Mouse (Mus musculus): ENCODE results near the gene Muc13. TPM values are rescaled to one million over a fixed set of nuclear protein-coding genes. Genes with fewer than 3 reads are reported as not detected.

Gene Muc13
- total RNA-seq, 2 experiments from 2014 or later, result 0.09 TPM; not detected in 1

Other genes starting within 250 kb of the Muc13 start
- 10 to 100 TPM; 54.7 to 72.6 TPM for gene Heg1, start 109.7 kb upstream of the Muc13 start, total RNA-seq (2021)
- gene Itgb5, start 35.6 kb downstream of the Muc13 start, total RNA-seq (2021), result 10 to 100 TPM; 34.1 to 40.8 TPM
- gene Umps, start 173.0 kb downstream of the Muc13 start, total RNA-seq (2021), result 1 to 10 TPM; 7.4 to 9.1 TPM

All from gastrocnemius, postnatal 10 days (tissue).